Mouse (Mus musculus) midbrain, postnatal 0 days (tissue): ENCODE results near the gene Nat9. TPM values are rescaled to one million over a fixed set of nuclear protein-coding genes. Genes with fewer than 3 reads are reported as not detected.

ENCODE experiments used
- ATAC-seq: fragments of 200-750 bp; cut with Nextera tagmentation; 2 replicates; pipeline ENCODE4 v1.8.0; 2017; ENCODE audit warnings: moderate number of reproducible peaks, mild to moderate bottlenecking, moderate TSS enrichment, moderate library complexity; ENCODE audit not compliant: low FRiP score
- DNase-seq: peaks from one replicate; pipeline ENCODE4 v3.0.0-alpha.2; 2015; ENCODE audit warnings: low spot score
- H3K27ac ChIP-seq: fragments of 300-500 bp; sonication (generic); 2 replicates; pipeline ENCODE4 v1.5.1; 2014; ENCODE audit warnings: low read depth, mild to moderate bottlenecking, low read length, mixed read lengths
- H3K27me3 ChIP-seq: fragments of 300-500 bp; sonication (generic); 2 replicates; pipeline ENCODE4 v1.6.1; 2014; ENCODE audit warnings: low read length, control low read depth, mixed read lengths; ENCODE audit not compliant: insufficient read depth
- H3K36me3 ChIP-seq: fragments of 300-500 bp; sonication (generic); 2 replicates; pipeline ENCODE4 v1.6.1; 2014; ENCODE audit warnings: low read length, control low read depth, mixed read lengths; ENCODE audit not compliant: insufficient read depth
- H3K4me1 ChIP-seq: fragments of 300-500 bp; sonication (generic); 2 replicates; pipeline ENCODE4 v1.6.1; 2014; ENCODE audit warnings: mild to moderate bottlenecking, control low read depth, antibody characterized with exemption, low read length, mixed read lengths; ENCODE audit not compliant: insufficient read depth
- H3K4me2 ChIP-seq: fragments of 300-500 bp; sonication (generic); 2 replicates; pipeline ENCODE4 v1.6.1; 2014; ENCODE audit warnings: low read depth, mild to moderate bottlenecking, low read length, mixed read lengths; ENCODE audit not compliant: poor library complexity, severe bottlenecking
- H3K4me3 ChIP-seq: fragments of 300-500 bp; sonication (generic); 2 replicates; pipeline ENCODE4 v1.5.1; 2014; ENCODE audit warnings: low read depth, mild to moderate bottlenecking, low read length, moderate library complexity
- H3K9ac ChIP-seq: fragments of 300-500 bp; sonication (generic); replicated peaks from 2 replicates; pipeline ENCODE4 v1.6.1; 2014; ENCODE audit warnings: mild to moderate bottlenecking, low read length, moderate library complexity, mixed read lengths; ENCODE audit not compliant: poor library complexity, severe bottlenecking
- H3K9me3 ChIP-seq: fragments of 300-500 bp; sonication (generic); 2 replicates; pipeline ENCODE4 v1.6.1; 2016; ENCODE audit warnings: low read length, control low read depth
- CTCF ChIP-seq: IDR thresholded peaks from 2 replicates; pipeline ENCODE4 v1.5.1; 2016; ENCODE audit warnings: antibody characterized with exemption, mild to moderate bottlenecking
- WGBS: fragments of 180-500 bp; shearing (Covaris S2); extraction: QIAGEN DNeasy Blood & Tissue Kit; methylation state at CpG from one replicate; pipeline ENCODE4 v1.1.7; 2014; 5-methylcytosine and 5-hydroxymethylcytosine counted together
- polyA plus RNA-seq: library from polyadenylated mRNA; unstranded; fragments of >200 nt; fragmentation: Nextera tagmentation; extraction: Ambion mirVana; gene quantifications from 2 replicates; pipeline ENCODE4 v1.2.1, GENCODE M21; 2015
- total RNA-seq: library from RNA; depleted of rRNA; stranded (reverse); fragments of >200 nt; gene quantifications from 2 replicates; pipeline ENCODE4 v1.2.3, GENCODE M21; 2014

Nat9 gene
- total and polyA plus RNA-seq, 2 experiments from 2014 or later = 17.5 to 19.3 TPM

DNA sequence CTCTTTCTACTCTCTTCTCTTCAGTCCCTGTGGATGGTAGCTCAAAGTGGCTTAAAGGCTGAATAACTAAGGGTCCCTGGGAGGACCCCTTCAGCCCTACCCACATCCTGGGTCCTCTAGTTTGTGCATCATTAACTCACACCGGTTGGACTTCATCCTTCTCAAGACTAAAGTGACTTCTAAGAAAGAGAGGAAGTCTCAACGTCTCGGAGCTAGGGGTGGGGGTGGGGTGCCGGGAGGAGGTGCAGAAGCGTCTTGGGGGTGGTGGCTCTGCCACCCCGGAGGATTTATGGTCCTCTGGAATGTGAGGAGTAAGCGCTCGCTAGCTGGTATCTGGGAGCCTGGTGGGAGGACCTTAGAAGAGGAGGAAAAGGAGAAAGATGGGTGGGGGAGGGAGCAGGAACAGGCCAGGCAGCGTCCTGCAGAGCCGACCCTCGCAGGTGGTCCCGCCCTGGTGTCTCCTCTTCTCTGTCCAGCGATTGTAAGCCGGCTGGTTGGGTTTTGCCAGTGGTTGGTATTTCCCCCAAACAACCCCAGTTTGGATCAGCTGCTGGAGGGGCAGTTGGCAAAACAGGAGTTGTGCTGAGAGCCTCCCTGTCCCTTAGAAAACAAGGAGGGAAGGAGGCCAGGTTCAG is 23.2 kb downstream of the Nat9 start:
- H3K36me3 ChIP-seq = no peaks in the 10 kb centered on the region
- 0 out of 2 replicates have a peak overlapping the region, but pooled peaks have one; percentile 55 for H3K9ac ChIP-seq
- H3K4me1 ChIP-seq = peaks cover 4% of the 10 kb centered on the region; the same call in 1 of the 2 replicates
- H3K4me3 ChIP-seq = peak overlapping the region; percentile 49
- DNase-seq = no peak
- no peak for ATAC-seq
- H3K27me3 ChIP-seq = peaks cover 27% of the 10 kb centered on the region
- H3K9me3 ChIP-seq = no peaks in the 10 kb centered on the region
- peak overlapping the region; percentile 12; the same call in 1 of the 2 replicates for H3K27ac ChIP-seq
- no peak for TF ChIP-seq CTCF
- under 1% methylated on average over 14 of the region's 14 CpGs for WGBS
- peak overlapping the region; percentile 55 for H3K4me2 ChIP-seq

DNA sequence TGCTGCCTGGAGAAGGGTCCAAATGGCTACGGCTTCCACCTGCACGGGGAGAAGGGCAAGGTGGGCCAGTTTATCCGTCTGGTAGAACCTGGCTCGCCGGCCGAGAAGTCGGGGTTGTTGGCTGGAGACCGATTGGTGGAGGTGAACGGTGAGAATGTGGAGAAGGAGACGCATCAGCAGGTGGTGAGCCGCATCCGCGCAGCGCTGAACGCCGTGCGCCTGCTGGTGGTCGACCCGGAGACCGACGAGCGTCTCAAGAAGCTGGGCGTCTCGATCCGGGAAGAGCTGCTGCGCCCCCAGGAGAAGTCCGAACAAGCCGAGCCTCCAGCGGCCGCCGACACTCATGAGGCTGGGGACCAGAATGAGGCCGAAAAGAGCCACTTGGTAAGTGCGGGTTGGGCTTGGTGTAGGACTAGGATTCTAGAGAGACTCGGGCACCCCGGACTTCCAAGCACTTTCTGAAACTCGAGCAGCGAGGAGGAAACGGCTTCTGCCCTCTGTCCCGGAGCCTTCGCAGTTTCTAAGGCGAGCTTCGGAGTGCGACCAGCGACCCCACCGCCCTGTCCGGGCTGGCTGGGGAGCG is 24.0 kb downstream of the Nat9 start:
- peak; percentile 31; the same call in 1 of the 2 replicates for ATAC-seq
- Histone ChIP-seq H3K4me2 (peak overlapping the region; percentile 55), H3K27me3 (peaks cover 27% of the 10 kb centered on the region), H3K4me3 (peak overlapping the region; percentile 49), H3K36me3 (no peaks in the 10 kb centered on the region), H3K9ac (peak overlapping the region; percentile 55; the same call in 1 of the 2 replicates), H3K27ac (peak overlapping the region; percentile 52; the same call in 1 of the 2 replicates), H3K9me3 (no peaks in the 10 kb centered on the region), H3K4me1 (peaks cover 4% of the 10 kb centered on the region; the same call in 1 of the 2 replicates)
- under 1% methylated on average over 47 of the region's 47 CpGs for WGBS
- peak; percentile 63 for TF ChIP-seq CTCF
- DNase-seq = peak; percentile 48

DNA sequence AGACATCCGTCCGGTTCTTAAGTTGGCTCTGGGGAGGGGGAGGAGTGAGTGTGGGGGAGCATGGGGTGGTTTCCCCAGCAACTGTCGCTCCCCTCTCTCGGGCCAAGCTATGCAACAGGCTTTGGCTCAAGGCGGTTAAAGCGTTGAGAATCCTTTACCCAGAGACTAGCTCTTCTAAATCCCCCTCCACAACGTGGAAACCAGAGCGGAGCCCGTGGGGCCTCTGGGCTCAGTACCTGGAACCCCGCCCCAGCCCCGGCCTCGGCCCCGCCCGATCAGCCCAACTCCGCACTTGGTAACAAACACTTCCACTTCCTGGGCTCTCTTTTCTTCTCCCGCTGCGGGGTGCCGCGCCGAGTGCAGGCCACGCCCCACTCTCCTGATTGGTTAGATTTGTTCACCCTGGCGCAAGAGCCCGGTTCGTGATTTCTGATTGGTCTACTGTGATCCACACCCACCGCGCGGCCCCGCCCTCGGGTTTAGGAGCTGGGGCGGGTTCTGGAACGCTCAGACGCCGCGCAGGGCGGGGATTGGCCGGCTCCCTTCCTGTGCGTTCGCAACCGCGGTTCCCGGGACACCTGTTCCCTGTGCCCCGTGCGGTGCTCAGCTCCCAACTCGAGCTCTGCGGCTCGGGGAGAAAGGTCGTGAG is 24.7 kb downstream of the Nat9 start, which contains the start of gene Slc9a3r1:
Gene Slc9a3r1 (plus strand): TSS at position 510 of the 649 bp plus-strand sequence.
- no peak for TF ChIP-seq CTCF
- Histone ChIP-seq H3K9ac (peak within 1 kb of the TSS; percentile 55; the same call in 1 of the 2 replicates), H3K27ac (peak within 1 kb of the TSS; percentile 52; the same call in 1 of the 2 replicates), H3K9me3 (no peaks in the 10 kb centered on the region), H3K36me3 (no peaks in the 10 kb centered on the region), H3K4me2 (peak within 1 kb of the TSS; percentile 55), H3K4me3 (peak within 1 kb of the TSS; percentile 49), H3K4me1 (peaks cover 4% of the 10 kb centered on the region; the same call in 1 of the 2 replicates), H3K27me3 (peaks cover 27% of the 10 kb centered on the region)
- WGBS = under 1% methylated on average over 46 of the region's 47 CpGs
- peak; percentile 92 for ATAC-seq
- DNase-seq = peak; percentile 96

DNA sequence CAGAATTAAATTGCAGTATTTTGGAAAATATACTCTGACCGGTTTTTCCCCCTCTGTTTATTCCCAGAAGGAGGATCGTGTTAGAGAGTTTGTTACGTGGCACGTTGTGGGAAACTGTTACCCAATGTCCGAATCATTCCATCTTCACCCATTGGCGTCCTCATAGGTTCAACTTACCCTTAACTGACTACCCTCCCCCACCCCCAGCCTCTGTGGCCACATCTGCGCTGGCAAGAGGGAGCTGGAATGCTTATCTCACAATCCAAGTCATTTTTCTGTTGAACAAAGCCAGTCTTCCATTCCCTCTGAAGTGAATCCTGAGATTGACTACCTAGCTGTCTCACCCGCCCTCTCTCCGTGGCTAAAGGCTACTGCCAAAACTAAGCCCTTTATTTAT is 25.5 kb downstream of the Nat9 start:
- Histone ChIP-seq H3K27ac (no peak overlapping the region; the same call in 1 of the 2 replicates), H3K9ac (no peak overlapping the region), H3K4me3 (peak overlapping the region; percentile 49; the same call in 1 of the 2 replicates), H3K9me3 (no peaks in the 10 kb centered on the region), H3K27me3 (peaks cover 27% of the 10 kb centered on the region), H3K4me2 (peak overlapping the region; percentile 55), H3K36me3 (no peaks in the 10 kb centered on the region), H3K4me1 (peaks cover 4% of the 10 kb centered on the region; the same call in 1 of the 2 replicates)
- 27% methylated on average over 9 of the region's 9 CpGs for WGBS
- ATAC-seq (no peak), DNase-seq (no peak)
- TF ChIP-seq CTCF = no peak

DNA sequence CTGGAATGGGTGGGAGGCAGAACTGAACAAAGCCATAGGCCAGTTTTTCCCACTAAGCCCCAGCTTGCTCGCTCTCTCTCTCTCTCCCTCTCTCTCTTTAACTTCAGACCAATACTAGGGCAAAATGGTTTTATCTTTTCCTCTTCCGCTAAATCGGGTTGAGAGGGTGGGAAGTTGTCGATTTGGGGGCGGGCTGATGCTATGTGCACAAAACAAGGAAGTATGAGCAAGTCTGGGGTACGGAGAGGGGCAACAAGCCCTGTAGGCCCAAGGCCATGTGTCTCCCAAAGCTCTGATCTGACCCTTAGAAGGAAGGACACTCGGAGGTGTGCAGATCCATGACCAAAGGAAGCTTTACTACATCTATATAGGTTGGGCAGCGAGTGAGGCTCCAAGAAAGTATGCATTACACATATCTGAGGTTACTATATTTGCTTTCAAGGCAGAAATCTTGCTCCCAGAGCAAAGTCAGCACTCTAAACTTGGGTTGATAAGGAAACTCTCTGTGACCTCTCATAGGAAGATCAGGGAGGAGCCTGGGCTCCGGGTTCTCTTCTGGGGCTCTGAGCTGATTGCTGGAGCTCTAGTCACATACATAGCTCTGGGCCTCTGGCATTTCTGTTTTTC is 26.0 kb downstream of the Nat9 start:
- no peak for TF ChIP-seq CTCF
- Histone ChIP-seq H3K36me3 (no peaks in the 10 kb centered on the region), H3K27ac (no peak overlapping the region), H3K9ac (no peak overlapping the region), H3K9me3 (no peaks in the 10 kb centered on the region), H3K27me3 (peaks cover 31% of the 10 kb centered on the region), H3K4me1 (peaks cover 4% of the 10 kb centered on the region; the same call in 1 of the 2 replicates), H3K4me3 (no peak overlapping the region), H3K4me2 (no peak overlapping the region)
- no peak for ATAC-seq
- no peak for DNase-seq
- 62% methylated on average over 9 of the region's 9 CpGs for WGBS
